Mouse (Mus musculus) cerebellum, adult 2 months (tissue): ENCODE data around the gene Dock4. TPM values are rescaled to one million over a fixed set of nuclear protein-coding genes. Genes with fewer than 3 reads are reported as not detected.

Source experiments
- DNase-seq, 2 experiments: peaks; one replicate each; pipeline ENCODE4 v3.0.0; 2021
- H3K27ac ChIP-seq: fragments of 200-500 bp; 2 replicates; pipeline ENCODE4 v1.5.1; 2012; ENCODE audit warnings: low read length, control low read depth, inconsistent platforms; ENCODE audit not compliant: insufficient read depth
- H3K27me3 ChIP-seq: fragments of 200-500 bp; 2 replicates; pipeline ENCODE4 v1.6.1; 2012; ENCODE audit warnings: inconsistent platforms, mild to moderate bottlenecking, low read length, moderate library complexity; ENCODE audit not compliant: control insufficient read depth, insufficient read depth
- H3K4me1 ChIP-seq: fragments of 200-500 bp; 2 replicates; pipeline ENCODE4 v1.6.1; 2011; ENCODE audit warnings: low read length; ENCODE audit not compliant: control insufficient read depth, insufficient read depth
- H3K4me3 ChIP-seq: fragments of 200-500 bp; replicated peaks from 2 replicates; pipeline ENCODE3; 2011; ENCODE audit warnings: mild to moderate bottlenecking, low read depth, low read length, control low read depth; ENCODE audit not compliant: insufficient read depth
- CTCF ChIP-seq: fragments of 200-500 bp; IDR thresholded peaks from 2 replicates; pipeline ENCODE4 v1.5.1; 2011; ENCODE audit warnings: low read depth, mild to moderate bottlenecking, control low read depth, low read length, moderate library complexity, borderline replicate concordance; ENCODE audit not compliant: insufficient read depth
- POLR2A ChIP-seq: fragments of 200-500 bp; IDR thresholded peaks from 2 replicates; pipeline ENCODE4 v1.6.1; 2011; ENCODE audit warnings: low read length, control low read depth, borderline replicate concordance; ENCODE audit not compliant: insufficient read depth
- WGBS: fragments of 180-500 bp; shearing (Covaris S2); methylation state at CpG from one replicate; pipeline ENCODE4 v1.1.7; 2018; 5-methylcytosine and 5-hydroxymethylcytosine counted together
- polyA plus RNA-seq: library from polyadenylated mRNA; depleted of rRNA; stranded (reverse); fragments of >200 nt; gene quantifications from 2 replicates; pipeline ENCODE4 v1.2.3, GENCODE M21; 2012

Gene Dock4
- polyA plus RNA-seq, 1 experiment = 35.6 TPM

DNA sequence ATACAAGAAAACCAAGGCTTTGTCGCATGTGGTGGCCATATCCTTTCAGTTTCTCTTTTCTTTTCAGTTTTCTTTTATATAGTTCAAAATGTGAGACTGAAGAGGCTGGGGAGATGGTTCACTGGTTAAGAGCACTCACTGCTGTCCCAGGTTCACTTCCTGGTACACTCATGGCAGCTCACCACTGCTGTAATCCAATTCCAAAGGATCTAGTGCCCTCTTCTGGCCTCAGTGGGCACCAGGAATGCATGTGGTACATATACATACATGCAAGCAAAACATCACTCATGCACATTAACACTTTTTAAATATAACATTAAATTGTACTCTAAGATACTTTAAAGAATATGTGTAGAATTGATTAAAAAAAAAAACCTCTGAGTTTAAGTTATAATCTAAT lies 234.8 kb downstream of the Dock4 start:
- Histone ChIP-seq H3K27me3 (no peaks in the 10 kb centered on the region), H3K4me3 (no peak overlapping the region), H3K4me1 (no peaks in the 10 kb centered on the region), H3K27ac (no peak overlapping the region)
- no peak for DNase-seq
- 98% methylated on average over 1 of the region's 1 CpGs for WGBS
- TF ChIP-seq CTCF (peak; percentile 45; the same call in 1 of the 2 replicates), POLR2A (no peak)

- DNase-seq = no peak
- H3K27ac ChIP-seq = no peak overlapping the region
- no peak for TF ChIP-seq CTCF
- no peak for TF ChIP-seq POLR2A
- H3K4me1 ChIP-seq = peaks cover 3% of the 10 kb centered on the region
- H3K4me3 ChIP-seq = no peak overlapping the region
- no peaks in the 10 kb centered on the region for H3K27me3 ChIP-seq
- WGBS = 56% methylated on average over 4 of the region's 4 CpGs
Observed at GRCm38 (mm10) chr12:40691444-40691843, 245.7 kb downstream of the Dock4 start.

- no peak for TF ChIP-seq POLR2A
- no peak for DNase-seq
- Histone ChIP-seq H3K4me3 (no peak overlapping the region), H3K27ac (no peak overlapping the region), H3K27me3 (no peaks in the 10 kb centered on the region), H3K4me1 (peaks cover 3% of the 10 kb centered on the region)
- WGBS = 84% methylated on average over 2 of the region's 2 CpGs
Observed at GRCm38 (mm10) chr12:40694082-40694721, 248.4 kb downstream of the Dock4 start.

GRCm38 (mm10) chr12:40698330-40698729 lies 252.6 kb downstream of the Dock4 start:
- Histone ChIP-seq H3K27ac (no peak overlapping the region), H3K4me1 (no peaks in the 10 kb centered on the region), H3K4me3 (no peak overlapping the region), H3K27me3 (no peaks in the 10 kb centered on the region)
- no peak for DNase-seq
- WGBS = 85% methylated on average over 4 of the region's 4 CpGs
- TF ChIP-seq POLR2A (no peak), CTCF (no peak)

DNA sequence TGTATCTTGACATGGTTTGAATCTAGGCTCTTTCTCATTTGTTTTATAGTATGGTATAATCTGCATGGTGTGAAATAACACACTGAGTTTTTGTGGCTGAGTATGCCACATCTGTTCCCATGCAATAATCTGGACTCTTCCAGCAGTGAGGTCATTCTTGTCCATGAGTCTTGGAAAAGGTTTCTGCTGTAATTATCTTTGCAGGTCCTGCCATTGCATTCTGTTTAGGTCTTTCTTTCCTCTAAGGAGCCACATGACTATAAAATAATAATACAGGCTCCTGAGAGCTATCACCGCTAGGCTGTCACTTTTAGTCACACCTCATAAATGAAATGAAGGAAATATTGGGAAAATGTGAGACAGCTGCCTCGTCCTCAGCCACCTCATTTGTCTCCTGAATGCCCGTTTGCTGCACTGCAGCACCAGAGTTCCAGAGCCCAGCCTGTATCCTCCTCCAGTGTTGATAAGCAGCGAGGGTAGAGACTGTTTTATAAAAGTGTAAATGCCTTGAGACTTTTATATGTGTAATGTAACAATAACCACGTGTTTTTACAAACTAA lies 256.6 kb downstream of the Dock4 start:
- Histone ChIP-seq H3K4me3 (no peak overlapping the region), H3K4me1 (no peaks in the 10 kb centered on the region), H3K27ac (no peak overlapping the region), H3K27me3 (no peaks in the 10 kb centered on the region)
- TF ChIP-seq CTCF = no peak
- no peak for TF ChIP-seq POLR2A
- WGBS = 84% methylated on average over 5 of the region's 5 CpGs
- no peak for DNase-seq

GRCm38 (mm10) chr12:40704296-40704695 lies 258.5 kb downstream of the Dock4 start:
- no peak overlapping the region for H3K4me3 ChIP-seq
- no peaks in the 10 kb centered on the region for H3K4me1 ChIP-seq

GRCm38 (mm10) chr12:40707108-40707507 lies 261.4 kb downstream of the Dock4 start:
- TF ChIP-seq CTCF (no peak), POLR2A (no peak)
- H3K4me1 ChIP-seq = no peaks in the 10 kb centered on the region
- no peak for DNase-seq
- 94% methylated on average over 1 of the region's 1 CpGs for WGBS
- no peaks in the 10 kb centered on the region for H3K27me3 ChIP-seq
- no peak overlapping the region for H3K27ac ChIP-seq
- H3K4me3 ChIP-seq = no peak overlapping the region

More at GRCm38 (mm10) chr12:40704296-40704695, 258.5 kb downstream of the Dock4 start:
- no peak overlapping the region for H3K27ac ChIP-seq
- no peaks in the 10 kb centered on the region for H3K27me3 ChIP-seq
- TF ChIP-seq POLR2A = no peak
- no peak for TF ChIP-seq CTCF
- 44% methylated on average over 5 of the region's 5 CpGs for WGBS
- DNase-seq = no peak

DNA sequence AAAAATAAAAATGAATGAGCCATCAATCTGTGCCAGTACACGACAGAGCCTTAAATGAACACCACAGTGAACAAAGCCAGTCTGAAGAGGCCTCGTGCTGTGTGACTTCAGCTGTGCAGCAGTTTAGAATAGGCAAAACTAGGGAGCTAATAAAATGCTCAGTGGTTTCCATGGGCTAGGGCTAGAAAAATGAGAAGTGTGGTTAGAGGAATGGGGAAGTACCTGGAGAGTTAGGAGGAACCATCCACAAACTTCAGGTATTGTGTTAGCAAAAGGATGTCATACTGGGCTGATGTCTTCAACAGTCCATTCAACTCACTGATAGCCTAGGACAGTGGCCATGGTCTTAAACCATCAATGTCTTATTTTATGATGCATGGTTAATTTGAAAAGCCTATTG lies 263.3 kb downstream of the Dock4 start:
- Histone ChIP-seq H3K4me3 (no peak overlapping the region), H3K27me3 (no peaks in the 10 kb centered on the region), H3K27ac (no peak overlapping the region), H3K4me1 (peaks cover 4% of the 10 kb centered on the region; the same call in 1 of the 2 replicates)
- WGBS = 59% methylated on average over 2 of the region's 2 CpGs
- DNase-seq = no peak
- TF ChIP-seq POLR2A = no peak
- no peak for TF ChIP-seq CTCF
